Mouse (Mus musculus) CD8-positive naive resting alpha-beta T cell, adult 2 months (primary cell): ENCODE data around the gene Zfp335.
"Not testable (repeated sequence)": the region's sequence is repeated elsewhere in the genome, so short reads cannot be mapped to it uniquely, and the experiment has no call there.

ENCODE experiments used
- DNase-seq, 2 experiments: peaks; one replicate each; pipeline ENCODE4 v3.0.0; 2022; ENCODE audit warnings: low read depth in 2 of 2, low spot score in 2 of 2

The Zfp335 gene

GRCm38 (mm10) chr2:164873621-164874020 lies 37.9 kb downstream of the Zfp335 start:
- no peak for DNase-seq

- no peak for DNase-seq
Measured at GRCm38 (mm10) chr2:164871602-164872303, 39.8 kb downstream of the Zfp335 start.

- no peak for DNase-seq
Measured at GRCm38 (mm10) chr2:164868491-164868890, 43.1 kb downstream of the Zfp335 start.

- no peak for DNase-seq
Measured at GRCm38 (mm10) chr2:164867566-164867965, 44.0 kb downstream of the Zfp335 start.

- DNase-seq = peak; percentile 21 to 44
Measured at GRCm38 (mm10) chr2:164866741-164867551, 44.6 kb downstream of the Zfp335 start.

- no peak for DNase-seq
Measured at GRCm38 (mm10) chr2:164864593-164864992, 47.0 kb downstream of the Zfp335 start.

- not testable (repeated sequence) for DNase-seq
Measured at GRCm38 (mm10) chr2:164863411-164863810, 48.1 kb downstream of the Zfp335 start.

- DNase-seq = no peak
Measured at GRCm38 (mm10) chr2:164862179-164862861, 49.2 kb downstream of the Zfp335 start.

GRCm38 (mm10) chr2:164861094-164861493 lies 50.5 kb downstream of the Zfp335 start:
- no peak for DNase-seq

- DNase-seq = no peak
Measured at GRCm38 (mm10) chr2:164859640-164860432, 51.7 kb downstream of the Zfp335 start.

GRCm38 (mm10) chr2:164859155-164859554 lies 52.4 kb downstream of the Zfp335 start:
- no peak for DNase-seq

- DNase-seq = no peak
Measured at GRCm38 (mm10) chr2:164857842-164858553, 53.6 kb downstream of the Zfp335 start.

- DNase-seq = peak in 1 of 2 experiments; percentile 36
Measured at GRCm38 (mm10) chr2:164857101-164857821, 54.3 kb downstream of the Zfp335 start, which contains the start of gene Pltp. Gene Pltp (minus strand): TSS chr2:164857711.

- DNase-seq = no peak
Measured at GRCm38 (mm10) chr2:164856309-164857100, 55.1 kb downstream of the Zfp335 start.

GRCm38 (mm10) chr2:164855572-164855971 lies 56.0 kb downstream of the Zfp335 start:
- DNase-seq = not testable (repeated sequence)

GRCm38 (mm10) chr2:164850061-164850460 lies 61.5 kb downstream of the Zfp335 start:
- no peak for DNase-seq

- DNase-seq = peak in 1 of 2 experiments; percentile 34
Measured at GRCm38 (mm10) chr2:164845782-164846181, 65.8 kb downstream of the Zfp335 start.
